Comparison of ENCODE assay signal across 11 mouse cellular contexts in genomic region chr2:33879223-33879622, GRCm38 (mm10). TPM values are rescaled to one million over a fixed set of nuclear protein-coding genes. Genes with fewer than 3 reads are reported as not detected.
DNase-seq lines count a peak whose midpoint lies in the region; ATAC-seq lines count a peak whose summit lies in the region.
"Had no signal": no experiment of that assay in that cellular context is flagged by ENCODE, and none has a peak within 500 bp of the region (broad histone marks: within the 10 kb centered on the region; RNA-seq: fewer than 3 reads in every experiment).

No protein-coding gene starts in this region.

- H3K4me1 ChIP-seq in lung, embryonic 16.5 days (replicated peaks; ENCODE audit: control insufficient read depth, insufficient read depth, low read length), result peaks cover 45% of the 10 kb centered on the region
- peaks cover 82% of the 10 kb centered on the region for H3K4me1 ChIP-seq in hindbrain, embryonic 15.5 days (replicated peaks)
- peaks cover 94% of the 10 kb centered on the region for H3K4me1 ChIP-seq in neural tube, embryonic 13.5 days (replicated peaks)
- peaks cover 32% of the 10 kb centered on the region for H3K4me1 ChIP-seq in intestine, embryonic 15.5 days (replicated peaks)

- no peaks in the 10 kb centered on the region for H3K27me3 ChIP-seq in lung, embryonic 16.5 days (ENCODE audit: control insufficient read depth, insufficient read depth, low read depth, low read length)
- no peaks in the 10 kb centered on the region for H3K27me3 ChIP-seq in hindbrain, embryonic 15.5 days
- H3K27me3 ChIP-seq in neural tube, embryonic 13.5 days, result no peaks in the 10 kb centered on the region
- no peaks in the 10 kb centered on the region for H3K27me3 ChIP-seq in intestine, embryonic 15.5 days (replicated peaks)
- H3K27me3 ChIP-seq: limb, embryonic 13.5 days had no signal

- H3K9ac ChIP-seq in lung, embryonic 16.5 days (ENCODE audit: low read length), result no peak overlapping the region
- no peak overlapping the region for H3K9ac ChIP-seq in hindbrain, embryonic 15.5 days
- H3K9ac ChIP-seq in neural tube, embryonic 13.5 days, result peak overlapping the region; percentile 54; the same call in 1 of the 2 replicates
- H3K9ac ChIP-seq in intestine, embryonic 15.5 days, result no peak overlapping the region
- H3K9ac ChIP-seq: heart, embryonic 12.5 days; limb, embryonic 13.5 days had no signal

- H3K27ac ChIP-seq in lung, embryonic 16.5 days (ENCODE audit: low read length), result peak overlapping the region; percentile 39; the same call in 1 of the 2 replicates
- H3K27ac ChIP-seq in hindbrain, embryonic 15.5 days (replicated peaks), result peak overlapping the region; percentile 95
- H3K27ac ChIP-seq in neural tube, embryonic 13.5 days (replicated peaks), result peak overlapping the region; percentile 97
- no peak overlapping the region for H3K27ac ChIP-seq in intestine, embryonic 15.5 days
- H3K27ac ChIP-seq: limb, embryonic 13.5 days had no signal

- no peak overlapping the region for H3K4me3 ChIP-seq in lung, embryonic 16.5 days (ENCODE audit: low read length)
- H3K4me3 ChIP-seq in hindbrain, embryonic 15.5 days, result no peak overlapping the region
- H3K4me3 ChIP-seq in neural tube, embryonic 13.5 days, result no peak overlapping the region
- H3K4me3 ChIP-seq in intestine, embryonic 15.5 days (replicated peaks), result no peak overlapping the region
- H3K4me3 ChIP-seq: heart, embryonic 12.5 days; limb, embryonic 13.5 days had no signal

- no peak for DNase-seq in lung, postnatal 36 days
- DNase-seq in kidney, adult 9 months, result no peak
- no peak for DNase-seq in spleen, postnatal 14 days (ENCODE audit: low spot score in 2 of 2)
- DNase-seq: cerebellum, postnatal 10 days; lung, postnatal 4 days had no signal

- ATAC-seq in lung, embryonic 16.5 days (ENCODE audit: low read depth), result no peak
- no peak for ATAC-seq in hindbrain, embryonic 15.5 days (ENCODE audit: low FRiP score, low read depth)
- no peak for ATAC-seq in neural tube, embryonic 13.5 days (ENCODE audit: low read depth)
- no peak for ATAC-seq in intestine, embryonic 15.5 days

- H3K36me3 ChIP-seq in lung, embryonic 16.5 days (ENCODE audit: control insufficient read depth, insufficient read depth, low read length), result no peaks in the 10 kb centered on the region
- H3K36me3 ChIP-seq in hindbrain, embryonic 15.5 days, result peaks cover under 1% of the 10 kb centered on the region; the same call in 1 of the 2 replicates
- H3K36me3 ChIP-seq in neural tube, embryonic 13.5 days, result peaks cover 2% of the 10 kb centered on the region
- H3K36me3 ChIP-seq in intestine, embryonic 15.5 days, result 0 out of 2 replicates have a peak, but pooled peaks cover under 1% of the 10 kb centered on the region
- H3K36me3 ChIP-seq: limb, embryonic 13.5 days had no signal

- no peak overlapping the region for H3K4me2 ChIP-seq in lung, embryonic 16.5 days (ENCODE audit: low read depth, low read length)
- no peak overlapping the region for H3K4me2 ChIP-seq in hindbrain, embryonic 15.5 days
- H3K4me2 ChIP-seq in neural tube, embryonic 13.5 days, result no peak overlapping the region
- no peak overlapping the region for H3K4me2 ChIP-seq in intestine, embryonic 15.5 days (replicated peaks)
- H3K4me2 ChIP-seq: heart, embryonic 12.5 days; limb, embryonic 13.5 days had no signal

- WGBS in lung, embryonic 16.5 days, result 80% methylated on average over 2 of the region's 2 CpGs
- 67% methylated on average over 2 of the region's 2 CpGs for WGBS in hindbrain, embryonic 15.5 days
- 80% methylated on average over 2 of the region's 2 CpGs for WGBS in neural tube, embryonic 13.5 days
- 79% methylated on average over 2 of the region's 2 CpGs for WGBS in intestine, embryonic 15.5 days

- no peaks in the 10 kb centered on the region for H3K9me3 ChIP-seq in lung, embryonic 16.5 days (ENCODE audit: control insufficient read depth, low read length)
- no peaks in the 10 kb centered on the region for H3K9me3 ChIP-seq in hindbrain, embryonic 15.5 days
- H3K9me3 ChIP-seq in neural tube, embryonic 13.5 days, result no peaks in the 10 kb centered on the region
- H3K9me3 ChIP-seq in intestine, embryonic 15.5 days, result no peaks in the 10 kb centered on the region
- H3K9me3 ChIP-seq: heart, embryonic 12.5 days; limb, embryonic 13.5 days had no signal

RNA-seq across cellular contexts. Expression of gene Mvb12b, which starts 8.5 kb away (rescaled TPM):
- 19.2 and 21.6 TPM in 2 replicates for polyA plus RNA-seq in lung, embryonic 16.5 days (2015; fragmentation: Nextera tagmentation; extraction: Ambion mirVana)
- polyA plus RNA-seq in hindbrain, embryonic 15.5 days (2015; fragmentation: Nextera tagmentation; extraction: Ambion mirVana), result 66.2 and 68.6 TPM in 2 replicates
- polyA plus RNA-seq in neural tube, embryonic 13.5 days (2015; fragmentation: Nextera tagmentation; extraction: Ambion mirVana), result 60.5 and 67.6 TPM in 2 replicates
- polyA plus RNA-seq in intestine, embryonic 15.5 days (2015; fragmentation: Nextera tagmentation; extraction: Ambion mirVana), result 12.8 and 15.7 TPM in 2 replicates
